Mouse (Mus musculus) monocyte, adult 2 months (primary cell): ENCODE results near the gene Cnn3.

Experiments used
- DNase-seq, 2 experiments: peaks; one replicate each; pipeline ENCODE4 v3.0.0; 2022; ENCODE audit warnings: low spot score in 2 of 2, low read depth in 1 of 2

The Cnn3 gene

DNA sequence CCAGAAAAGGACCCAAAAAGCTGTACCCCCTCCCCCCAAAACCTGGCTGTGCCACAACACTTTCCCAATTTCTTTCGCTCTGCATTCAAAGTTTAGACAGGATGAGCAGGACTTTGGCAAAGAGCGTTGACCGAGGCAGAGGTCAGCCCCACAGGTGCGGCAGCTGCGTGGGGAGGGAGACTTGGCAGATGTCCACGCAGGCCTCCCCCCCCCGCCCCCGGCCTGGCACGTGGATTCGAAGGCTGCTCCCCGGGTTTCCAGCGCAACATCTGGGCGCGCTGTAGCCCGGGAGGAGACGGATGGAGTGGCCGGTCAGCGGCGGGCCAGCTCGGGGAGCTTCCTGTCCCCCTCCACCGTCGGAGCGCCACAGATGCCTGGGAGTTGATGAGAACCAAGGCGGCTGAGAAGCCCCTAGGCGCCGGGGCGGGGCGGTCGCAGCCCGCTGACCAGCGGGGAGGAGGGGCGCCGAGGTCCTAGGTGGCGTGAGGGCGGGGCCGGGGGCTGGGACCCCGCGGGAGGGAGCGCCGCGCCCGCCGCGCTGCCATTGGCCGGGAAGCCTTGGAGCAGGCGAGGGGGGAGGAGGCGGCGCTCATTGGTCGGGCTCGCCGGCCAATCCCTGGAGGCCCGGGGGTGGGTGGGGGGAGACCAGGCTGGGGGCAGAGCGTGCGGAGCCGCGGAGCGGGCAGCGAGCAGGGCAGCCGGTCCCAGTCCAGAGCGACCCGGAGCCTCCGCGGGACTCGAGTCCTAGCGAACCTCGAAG lies at the start of gene Cnn3:
Cnn3 (plus strand) TSS at position 637 of the 760 bp plus-strand sequence.
- DNase-seq, result no peak

DNA sequence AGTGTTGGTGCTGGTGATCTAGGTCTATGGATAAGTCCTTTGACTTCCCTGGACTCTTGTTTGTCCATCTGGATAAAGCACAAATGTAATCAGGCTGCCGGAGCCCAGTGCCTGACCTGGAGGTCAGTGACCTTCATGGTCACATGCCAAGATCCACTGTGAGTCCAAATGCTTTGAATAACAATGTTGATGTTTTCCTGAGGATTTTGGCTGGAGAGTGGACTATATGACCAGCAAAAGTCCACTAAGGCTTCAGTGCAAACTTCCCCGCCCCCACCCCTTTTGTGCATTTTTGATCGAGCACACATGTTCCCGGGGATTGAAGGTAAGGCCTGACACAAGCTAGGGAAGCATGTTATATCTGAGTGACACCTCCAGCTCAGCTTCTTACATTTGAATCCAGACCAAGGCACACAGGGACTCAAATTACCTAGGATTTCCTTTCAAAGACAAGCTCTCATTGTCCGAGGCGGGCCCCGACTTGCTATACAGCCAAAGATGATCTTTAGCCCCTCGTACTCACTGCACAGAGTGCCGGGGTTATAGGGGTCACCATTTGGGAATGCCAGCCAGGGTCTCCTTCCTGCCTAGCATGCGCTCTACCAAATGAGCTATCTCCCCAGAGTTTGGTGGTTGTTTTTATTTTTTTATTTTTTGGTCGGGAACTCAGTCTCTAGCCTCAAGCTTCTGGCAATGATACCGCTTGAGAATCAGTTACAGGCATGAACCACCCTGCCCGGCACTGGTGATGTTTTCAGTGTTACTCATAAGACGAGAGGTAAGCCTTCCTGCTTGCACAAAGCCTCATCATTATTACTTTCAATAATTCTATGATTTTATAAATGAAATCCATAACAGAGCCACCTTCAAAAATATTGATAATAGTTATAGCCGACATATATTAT lies 47.3 kb upstream of the Cnn3 start:
- no peak for DNase-seq

DNA sequence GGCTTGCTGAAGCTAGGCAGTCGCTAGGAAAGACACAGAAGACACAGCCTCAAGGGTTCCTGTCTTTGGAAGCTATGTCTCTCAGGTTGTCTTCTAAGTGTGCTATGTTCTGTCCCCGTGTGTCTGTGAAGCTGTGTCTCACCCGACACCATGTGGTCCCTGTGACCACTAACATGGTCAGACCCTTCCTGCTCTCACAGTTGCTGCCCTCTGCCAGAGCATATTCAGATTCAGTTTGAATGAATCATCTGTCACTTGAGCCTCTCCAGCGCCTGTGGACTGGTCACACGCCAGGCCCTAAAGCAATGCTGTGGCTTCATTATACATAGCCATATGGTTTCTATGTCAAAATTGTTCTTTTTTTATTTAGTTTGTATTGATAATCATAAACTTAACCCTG lies 46.6 kb upstream of the Cnn3 start:
- DNase-seq, result no peak

DNA sequence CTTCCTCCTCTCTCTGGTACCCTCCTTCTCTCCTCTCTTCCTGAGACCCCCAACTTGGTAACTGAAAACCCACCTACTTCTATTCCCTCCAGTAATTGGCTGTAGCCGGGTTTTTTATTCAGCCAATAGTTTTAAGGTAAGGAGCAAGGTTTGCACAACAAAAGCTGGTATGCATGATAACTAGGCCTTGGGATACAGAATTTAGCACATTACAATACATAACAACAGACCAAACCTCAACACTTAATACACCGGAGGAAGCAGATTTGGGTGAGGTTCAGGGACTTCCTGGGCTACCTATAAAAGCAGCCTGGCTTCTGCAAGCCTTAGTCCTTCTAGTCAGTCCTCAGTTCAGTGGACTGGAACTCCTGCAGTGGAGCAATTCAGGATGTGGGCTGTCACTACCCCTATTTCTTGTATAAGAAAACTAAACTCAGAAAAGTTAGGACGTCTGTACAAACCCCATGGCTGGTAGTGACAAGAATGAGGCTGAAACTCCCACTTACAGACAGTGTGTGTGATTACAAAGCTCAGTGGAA lies 38.8 kb upstream of the Cnn3 start:
- DNase-seq, result no peak

DNA sequence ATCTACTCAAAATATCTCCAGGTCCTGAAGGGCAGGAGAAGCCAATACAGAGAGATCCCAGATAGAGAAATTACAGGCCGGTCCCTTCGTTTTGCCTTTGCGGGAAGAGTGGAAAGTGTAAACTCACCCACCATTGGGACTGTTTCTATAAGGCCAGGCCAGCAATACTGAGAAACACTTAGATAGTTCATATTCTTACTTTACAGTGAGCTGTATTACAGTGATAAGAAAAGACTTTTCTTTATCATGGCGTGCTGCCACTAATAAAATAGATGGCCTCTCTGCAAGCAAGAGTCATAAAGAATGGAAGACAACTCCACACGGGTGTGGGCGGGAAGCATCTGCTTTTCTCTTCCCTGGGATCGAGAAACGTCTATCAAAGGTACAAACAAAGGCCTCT lies 36.9 kb upstream of the Cnn3 start:
- DNase-seq, result no peak

DNA sequence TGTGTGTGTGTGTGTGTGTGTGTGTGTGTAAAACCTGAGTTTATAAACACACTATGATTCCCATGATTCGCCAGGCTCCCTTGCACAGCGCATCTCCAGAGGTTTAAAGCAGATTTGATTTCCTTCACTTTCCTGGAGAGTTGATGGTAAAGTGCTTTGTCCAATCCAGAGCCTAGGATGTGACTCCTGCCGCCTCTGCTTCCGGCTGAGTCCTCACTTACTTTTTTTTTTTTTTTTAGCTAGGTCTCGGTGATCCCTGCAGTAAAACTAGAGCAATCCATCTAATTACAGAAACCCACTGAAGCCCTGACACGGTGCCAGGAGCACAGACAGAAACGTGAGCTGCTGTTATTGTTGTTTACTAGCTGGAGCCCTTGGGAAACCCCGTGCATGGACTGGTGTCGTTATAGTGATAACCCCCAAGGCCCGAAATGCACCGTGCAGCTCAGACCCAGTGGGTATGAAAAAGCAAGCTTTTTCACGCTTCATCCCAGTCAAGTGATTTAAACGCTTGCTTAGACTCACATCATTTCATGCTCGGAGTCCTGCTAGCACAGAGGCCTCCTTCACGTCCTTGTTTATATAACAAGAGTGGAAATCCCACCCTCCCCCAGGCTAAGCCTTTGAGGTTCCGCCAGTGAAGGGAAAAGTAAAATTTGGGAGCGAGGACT lies 36.3 kb upstream of the Cnn3 start:
- no peak for DNase-seq

DNA sequence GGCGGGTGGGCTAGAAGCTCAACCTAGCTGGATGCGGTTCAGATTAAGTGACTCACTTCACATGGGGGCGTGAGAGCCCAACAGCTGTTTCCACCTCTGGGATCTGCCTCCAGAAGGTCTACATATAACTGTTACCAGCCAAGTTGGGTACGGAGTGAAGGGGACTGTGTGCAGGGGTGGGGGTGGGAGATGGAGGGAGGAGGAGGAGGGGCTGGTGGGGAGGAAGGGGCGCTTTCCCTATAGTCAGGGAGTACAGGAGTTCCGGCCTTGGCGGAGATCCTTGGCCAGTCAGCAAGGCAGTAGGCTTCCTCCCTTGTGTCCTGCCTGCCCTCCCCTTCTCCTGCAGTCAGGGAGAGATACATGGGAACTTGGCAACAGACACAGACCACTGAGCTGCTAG lies 35.6 kb upstream of the Cnn3 start:
- no peak for DNase-seq

DNA sequence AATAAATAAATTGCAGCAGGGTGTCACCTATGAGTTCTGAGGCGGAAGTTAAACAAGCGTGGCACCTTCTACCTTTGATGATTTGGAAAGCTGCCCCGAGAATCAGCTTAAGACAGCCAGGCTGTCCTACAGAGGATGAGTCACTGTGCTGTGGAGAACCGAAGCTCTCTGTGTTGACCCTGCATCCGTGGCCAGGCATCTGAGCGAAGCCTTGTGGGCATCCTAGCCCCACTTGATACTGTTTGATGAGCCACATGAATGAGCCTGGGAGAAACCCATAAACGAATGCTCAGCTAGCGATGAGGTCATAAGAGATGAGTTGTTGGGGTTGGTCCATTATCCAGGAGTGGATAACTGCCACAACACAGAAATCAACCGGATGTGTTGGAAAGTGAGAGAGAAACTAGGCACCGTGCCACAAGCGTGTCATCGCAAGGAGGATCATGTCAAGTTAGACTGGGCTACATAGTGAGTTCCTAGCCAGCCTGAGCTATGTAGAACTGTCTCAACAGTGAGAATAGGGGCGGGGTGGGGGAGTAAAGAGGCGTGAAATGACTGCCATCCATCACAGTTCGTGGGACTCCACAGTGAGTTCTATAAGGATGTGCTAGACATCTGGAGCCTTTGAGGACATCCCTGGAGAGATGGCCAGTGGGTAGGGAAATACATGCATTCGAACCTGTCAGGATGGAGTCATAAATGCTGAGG lies 30.6 kb upstream of the Cnn3 start:
- DNase-seq, result no peak

DNA sequence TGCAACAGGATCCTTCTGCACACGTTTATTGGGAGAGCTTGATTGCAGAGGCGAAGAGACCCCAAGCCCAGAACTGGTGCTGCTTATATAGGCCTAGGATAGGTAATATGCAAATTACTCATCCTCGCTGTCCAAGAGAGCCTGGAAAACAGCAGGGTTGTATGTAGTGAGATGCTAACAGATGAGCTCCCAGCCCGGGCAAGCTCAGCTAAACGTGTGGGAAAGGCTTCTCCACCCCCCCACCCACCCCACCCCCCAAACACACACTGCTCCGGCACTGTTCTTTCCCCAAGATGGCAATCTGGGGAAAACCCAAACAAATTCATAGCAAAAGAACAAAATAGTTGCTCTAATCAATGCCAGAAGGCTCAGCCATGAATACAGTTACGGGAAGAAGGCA lies 29.7 kb upstream of the Cnn3 start:
- DNase-seq, result no peak

DNA sequence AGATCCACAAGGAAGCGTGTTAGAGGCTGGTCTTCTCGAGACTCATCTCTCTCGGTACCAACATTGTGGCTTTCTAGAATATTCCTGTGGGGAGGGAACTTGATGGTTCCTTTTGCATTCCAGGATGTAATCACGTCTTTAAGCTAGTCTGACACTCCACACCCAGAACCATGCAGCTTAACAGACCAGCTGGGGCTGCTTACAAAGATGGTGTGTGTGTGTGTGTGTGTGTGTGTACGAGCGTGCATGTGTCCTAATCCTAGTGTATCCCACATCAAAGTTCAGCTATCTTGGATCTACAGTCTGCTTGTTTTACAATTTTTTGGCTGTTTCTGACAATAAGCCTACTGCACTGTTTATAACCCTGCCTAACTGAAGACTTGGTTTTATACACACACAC lies 29.3 kb upstream of the Cnn3 start:
- DNase-seq, result no peak

DNA sequence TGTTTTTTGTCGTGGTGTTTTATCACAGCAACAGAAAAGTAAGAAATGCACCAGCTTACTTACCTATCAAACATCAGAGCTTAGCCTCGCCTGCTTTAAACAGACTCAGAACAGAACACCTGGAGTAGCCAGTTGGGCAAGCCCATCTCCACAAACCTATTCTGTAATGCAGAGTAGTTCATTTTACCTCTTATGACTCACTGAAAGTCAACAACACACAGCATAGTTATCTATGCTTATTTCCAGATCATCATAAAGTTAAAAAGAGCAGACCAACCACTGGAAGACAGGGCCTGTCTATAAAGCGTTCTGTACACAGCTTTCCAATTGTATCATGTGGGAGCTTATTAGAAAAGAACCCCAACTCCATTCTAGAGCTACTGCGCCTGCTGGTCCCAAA lies 24.9 kb upstream of the Cnn3 start:
- DNase-seq, result no peak

DNA sequence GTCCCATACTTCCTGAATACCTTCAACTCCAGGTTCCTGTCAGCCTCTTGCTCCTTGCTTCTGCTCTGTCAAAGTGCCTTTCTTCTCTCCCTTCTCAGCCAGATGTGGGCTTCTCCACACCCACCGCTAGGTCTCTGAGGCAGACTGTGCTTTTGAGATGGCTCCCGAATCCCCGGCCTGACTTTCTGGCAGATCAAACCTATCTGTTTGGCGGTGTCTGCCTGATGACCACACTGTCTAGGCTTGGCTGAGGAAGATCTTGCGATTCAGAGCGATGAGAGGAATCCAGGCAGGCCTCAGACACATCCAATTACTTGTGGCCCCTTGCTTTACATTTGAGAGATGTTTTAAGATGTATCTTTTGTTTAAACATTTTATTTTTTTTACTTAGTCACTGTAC lies 24.2 kb upstream of the Cnn3 start:
- DNase-seq, result no peak

DNA sequence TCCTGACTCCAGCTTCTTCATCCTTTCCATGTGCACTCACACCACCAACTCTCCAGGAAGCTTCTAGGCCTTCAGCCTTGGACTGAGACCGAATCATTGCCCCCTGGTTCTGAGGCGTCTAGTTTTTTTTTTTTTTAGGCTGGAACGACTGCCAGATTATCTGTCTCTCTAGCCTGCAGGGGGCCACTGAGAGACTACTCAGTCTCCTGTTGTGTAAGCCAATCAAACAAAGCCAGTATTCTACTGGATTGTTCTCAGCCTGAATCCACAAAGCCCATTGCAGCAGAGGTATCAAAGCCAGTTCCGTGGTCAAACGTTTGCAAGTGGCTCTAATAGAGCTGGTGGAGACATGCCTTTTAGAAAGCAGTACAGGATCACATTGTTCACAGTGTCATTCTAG lies 22.8 kb upstream of the Cnn3 start:
- no peak for DNase-seq

DNA sequence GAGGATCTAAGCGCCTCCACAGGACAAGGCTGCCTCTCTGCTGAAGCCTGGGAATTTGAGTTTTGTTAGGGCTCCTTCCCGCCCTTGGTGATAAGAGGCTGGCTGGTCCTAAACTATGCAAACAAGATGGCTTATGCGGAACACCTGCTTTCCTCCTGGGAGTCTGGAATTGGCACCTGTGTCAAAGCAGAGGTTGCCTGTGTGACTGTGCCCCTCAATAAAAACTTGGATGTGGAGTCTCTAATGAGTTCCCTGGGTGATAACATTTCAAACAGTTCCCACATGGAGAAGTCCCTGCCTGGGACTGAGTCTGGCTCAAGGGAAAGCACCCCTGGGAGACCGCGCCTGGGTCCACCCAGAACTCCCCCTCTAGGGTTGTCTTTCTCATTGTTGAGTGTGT lies 21.2 kb upstream of the Cnn3 start:
- DNase-seq, result no peak

DNA sequence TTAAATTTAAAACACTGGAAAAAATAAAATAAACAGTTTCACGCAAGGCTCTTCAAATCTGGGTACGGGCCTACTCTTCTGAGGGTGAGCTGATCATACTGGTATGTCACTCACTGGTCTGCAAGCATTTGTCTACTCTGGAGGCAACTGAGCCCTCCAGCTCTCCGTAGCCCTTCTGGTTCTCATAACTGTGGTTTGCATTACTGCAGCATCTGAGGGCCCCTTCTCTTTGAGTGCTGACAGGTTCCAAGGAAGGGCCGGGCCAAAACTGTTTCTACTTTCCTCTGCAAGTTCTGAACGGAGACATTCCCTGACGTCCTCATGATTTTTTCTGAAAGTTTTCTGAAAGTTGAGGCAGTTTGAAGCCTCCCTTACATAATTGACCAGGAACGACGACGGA lies 18.9 kb upstream of the Cnn3 start:
- DNase-seq, result no peak

DNA sequence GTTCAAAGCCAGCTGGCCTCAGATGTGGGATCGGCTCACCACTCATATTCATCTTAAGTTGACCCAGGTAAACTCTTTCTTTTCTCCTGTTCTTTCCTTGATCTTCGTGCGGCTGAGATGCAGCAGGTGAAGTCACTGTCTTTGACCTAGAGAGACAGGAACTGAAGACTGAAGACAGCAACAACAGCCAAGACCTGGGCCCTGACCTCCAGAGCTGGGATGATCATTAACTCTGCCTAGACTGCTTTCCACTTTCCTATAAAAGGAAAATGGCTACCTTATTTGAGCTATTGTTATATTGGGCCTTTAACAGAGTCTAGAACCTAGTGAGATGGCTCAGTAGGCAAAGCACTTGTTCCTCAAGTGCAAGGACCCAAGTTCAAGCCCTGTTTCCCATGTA lies 17.9 kb upstream of the Cnn3 start:
- no peak for DNase-seq

DNA sequence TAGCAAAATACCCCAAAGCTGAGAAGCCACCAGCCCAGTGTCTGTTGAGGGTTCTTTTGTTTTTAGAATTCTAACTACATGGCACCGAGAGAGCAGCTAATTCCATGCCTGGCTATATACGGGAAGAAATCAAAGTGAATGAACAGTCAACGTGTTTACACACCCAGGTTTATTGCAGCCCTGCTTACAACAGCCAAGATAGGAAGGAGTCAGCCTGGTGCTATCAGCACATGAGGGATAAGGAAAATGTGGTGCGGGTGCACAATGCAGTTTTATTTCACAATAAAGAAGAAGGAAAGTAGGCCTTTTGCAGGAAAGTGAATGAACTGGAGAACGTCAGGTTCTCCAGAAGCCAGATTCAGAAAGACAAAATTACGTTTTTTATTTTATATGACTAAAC lies 14.8 kb upstream of the Cnn3 start:
- DNase-seq, result no peak

DNA sequence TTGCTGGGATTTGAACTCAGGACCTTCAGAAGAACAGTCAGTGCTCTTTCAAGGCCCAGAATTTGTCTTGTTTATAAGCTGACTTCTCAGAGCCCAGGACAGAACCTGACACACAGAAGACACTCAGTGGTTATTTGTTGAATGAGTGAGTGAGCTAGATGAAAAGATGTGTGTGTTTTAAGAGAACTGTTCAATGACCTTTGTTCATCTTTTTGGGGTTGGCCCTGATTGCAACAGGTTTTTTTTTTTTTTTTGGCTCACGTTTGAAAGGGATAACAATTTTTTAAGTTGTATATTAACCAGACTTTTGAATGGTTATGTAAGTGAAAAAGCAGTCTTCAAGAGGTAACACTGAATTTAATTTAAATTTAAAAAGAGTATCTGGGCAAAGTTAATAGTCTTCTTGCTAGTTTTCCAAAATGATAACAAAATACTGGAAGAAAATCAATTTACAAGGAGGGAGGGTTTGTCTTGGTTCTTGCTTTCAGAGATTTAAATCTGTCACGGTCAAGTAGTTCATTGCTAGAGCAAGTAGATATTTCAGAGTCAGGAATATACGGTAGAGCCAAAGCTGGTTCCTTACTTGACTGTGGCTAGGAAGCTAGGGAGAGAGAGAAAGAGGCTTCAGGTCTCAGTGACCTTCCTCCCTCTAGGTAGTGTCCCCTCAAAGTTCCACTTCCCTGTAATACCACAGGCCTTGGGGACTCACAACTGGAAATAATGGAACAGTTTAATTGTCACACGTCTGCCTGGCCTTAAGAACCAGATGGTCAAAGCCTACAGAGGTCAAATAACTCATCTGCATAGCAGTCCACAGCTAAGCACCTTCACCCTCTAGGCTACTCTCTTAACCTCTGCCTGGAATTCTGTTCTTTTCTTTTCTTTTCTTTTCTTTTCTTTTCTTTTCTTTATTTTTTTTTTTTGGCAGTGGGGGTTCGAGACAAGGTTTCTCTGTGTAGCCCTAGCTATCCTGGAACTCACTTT lies 9.8 kb upstream of the Cnn3 start:
- DNase-seq, result no peak

DNA sequence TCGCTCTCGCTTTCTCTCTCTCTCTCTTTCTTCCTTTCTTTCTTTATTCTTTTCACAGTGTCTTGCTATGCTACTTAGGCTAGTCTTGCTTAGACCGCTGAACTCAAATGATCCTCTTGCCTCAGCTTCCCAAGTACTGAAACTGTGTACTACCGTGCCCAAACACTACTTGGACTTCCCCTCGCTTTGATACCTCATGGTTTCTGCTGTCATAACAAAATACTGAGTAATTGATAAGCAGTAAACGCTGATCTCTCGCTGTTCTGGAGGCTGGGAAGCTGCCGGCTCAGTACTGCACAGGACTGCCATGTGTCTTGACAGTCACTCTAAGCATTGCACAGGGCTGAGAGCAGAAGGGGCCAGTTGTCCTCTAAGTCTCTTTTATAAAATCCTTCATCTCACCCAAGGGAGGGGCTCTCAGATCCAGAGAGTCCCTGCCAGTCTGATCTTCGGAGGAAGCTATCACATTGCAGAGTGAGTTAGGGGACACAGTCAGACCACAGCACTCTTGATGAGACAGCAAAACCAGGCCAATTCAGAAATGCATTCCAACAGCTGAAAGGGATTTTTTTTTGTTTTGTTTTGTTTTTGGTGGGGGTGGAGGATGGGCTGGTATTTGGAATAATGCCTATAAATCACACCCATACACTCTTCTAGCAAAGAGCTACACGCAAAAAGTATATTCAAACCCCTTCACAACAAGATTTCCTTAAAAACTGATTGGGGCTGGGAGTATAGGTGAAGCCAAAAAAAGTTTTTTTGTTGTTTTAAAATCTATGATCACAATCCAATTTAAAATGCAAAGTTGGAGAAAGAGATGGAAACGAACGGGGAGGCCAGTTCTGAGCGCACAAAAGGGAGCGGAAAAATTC lies 8.7 kb upstream of the Cnn3 start:
- DNase-seq, result no peak
